Mouse (Mus musculus): ENCODE measurements around the gene Sh3pxd2a.

GRCm38 (mm10) chr19:47219622-47220021 lies 244.6 kb downstream of the Sh3pxd2a start:
- TF ChIP-seq CTCF (conservative IDR thresholded peaks at IDR 0.05; ENCODE audit: insufficient read depth, insufficient read length, low read depth, low read length) (no peak), POLR2A (IDR thresholded peaks at IDR 0.05; ENCODE audit: low read depth, low read length) (no peak)
